Mouse (Mus musculus) adrenal gland, postnatal 10 days (tissue): ENCODE results near the gene Fitm1. TPM values are rescaled to one million over a fixed set of nuclear protein-coding genes. Genes with fewer than 3 reads are reported as not detected.

ENCODE experiments used
- DNase-seq: peaks from one replicate; pipeline ENCODE4 v3.0.0; 2021; ENCODE audit warnings: mixed read lengths
- long read RNA-seq, 2 experiments: library from polyadenylated mRNA; stranded (forward); transcript quantifications; one replicate each; pipeline ENCODE4 v2.0.0; 2021
- total RNA-seq, 2 experiments: library from RNA; stranded (reverse); gene quantifications; 2 replicates each; pipeline ENCODE4 v1.2.3; 2021

Gene Fitm1
- total RNA-seq, result 10 to 100 TPM; 11.0 to 38.6 TPM
- long read RNA-seq, experiment 1, transcript Fitm1-201 (2 exons, 971 nt), result major isoform, 17 of 19 reads
- long read RNA-seq, experiment 1, partial matches to known transcripts, result 2 of 19 reads
- long read RNA-seq, experiment 1, other reads (novel, unspliced or antisense), result 0 of 19 reads
- long read RNA-seq, experiment 2, transcript Fitm1-201 (2 exons, 971 nt), result major isoform, 6 of 8 reads
- long read RNA-seq, experiment 2, partial matches to known transcripts, result 0 of 8 reads
- long read RNA-seq, experiment 2, other reads (novel, unspliced or antisense), result 2 of 8 reads

DNA sequence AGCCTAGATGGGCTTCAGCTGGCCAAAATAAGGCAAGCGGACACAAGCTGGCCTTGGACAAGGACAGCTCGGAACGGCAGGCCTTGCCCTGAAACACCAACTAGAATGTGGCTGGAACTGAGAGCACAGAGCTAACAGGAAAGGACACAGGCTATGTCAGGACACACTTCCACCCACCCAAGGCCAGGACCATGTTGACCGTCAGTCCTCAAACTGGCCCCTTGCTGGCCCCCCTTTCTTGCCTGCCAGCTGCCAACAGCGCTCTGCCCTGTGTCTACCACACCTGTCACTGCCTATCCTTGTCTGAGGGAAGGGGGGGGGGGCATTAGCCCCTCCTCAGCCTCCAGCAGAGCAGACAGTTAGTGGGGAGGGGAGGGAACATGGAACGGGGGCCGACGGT, at the start of gene Fitm1:
Fitm1 (plus strand) TSS at position 316 of the 400 bp plus-strand sequence.
- no peak for DNase-seq

DNA sequence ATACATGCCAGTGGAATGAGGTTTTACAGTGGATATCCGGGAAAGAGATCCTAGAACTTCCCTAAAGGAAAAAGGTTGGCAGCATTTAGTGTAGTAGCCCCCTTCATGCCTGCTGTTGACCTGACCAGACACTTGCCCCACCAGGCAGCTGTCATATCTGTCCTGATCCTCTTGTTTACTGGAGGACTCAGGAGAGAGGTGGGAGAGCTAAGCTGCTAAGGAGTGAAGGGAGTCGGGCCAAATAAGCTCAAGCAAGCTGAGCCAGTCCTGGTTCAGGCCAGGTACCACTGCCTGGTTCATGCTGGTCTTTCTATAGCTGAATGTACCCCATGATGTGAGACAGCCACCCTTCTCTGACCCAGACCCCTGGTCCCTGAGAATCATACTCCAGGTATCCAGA, 48.7 kb upstream of the Fitm1 start:
- DNase-seq, result no peak

DNA sequence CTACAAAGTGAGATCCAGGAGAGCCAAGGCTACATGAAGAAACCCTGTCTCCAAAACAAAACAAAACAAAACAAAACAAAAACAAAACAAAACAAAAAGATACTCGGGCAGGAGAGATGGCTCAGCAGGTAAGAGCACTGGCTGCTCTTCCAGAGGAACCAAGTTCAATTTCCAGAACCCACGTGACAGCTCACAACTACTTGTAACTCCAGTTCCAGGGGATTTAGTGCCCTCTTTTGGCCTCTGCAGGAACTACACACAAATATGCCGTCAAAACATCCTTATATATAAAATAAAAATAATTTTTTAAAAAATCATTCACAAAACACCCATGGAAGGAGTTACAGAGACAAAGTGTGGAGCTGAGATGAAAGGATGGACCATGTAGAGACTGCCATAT, 47.5 kb upstream of the Fitm1 start:
- peak; percentile 30 for DNase-seq

DNA sequence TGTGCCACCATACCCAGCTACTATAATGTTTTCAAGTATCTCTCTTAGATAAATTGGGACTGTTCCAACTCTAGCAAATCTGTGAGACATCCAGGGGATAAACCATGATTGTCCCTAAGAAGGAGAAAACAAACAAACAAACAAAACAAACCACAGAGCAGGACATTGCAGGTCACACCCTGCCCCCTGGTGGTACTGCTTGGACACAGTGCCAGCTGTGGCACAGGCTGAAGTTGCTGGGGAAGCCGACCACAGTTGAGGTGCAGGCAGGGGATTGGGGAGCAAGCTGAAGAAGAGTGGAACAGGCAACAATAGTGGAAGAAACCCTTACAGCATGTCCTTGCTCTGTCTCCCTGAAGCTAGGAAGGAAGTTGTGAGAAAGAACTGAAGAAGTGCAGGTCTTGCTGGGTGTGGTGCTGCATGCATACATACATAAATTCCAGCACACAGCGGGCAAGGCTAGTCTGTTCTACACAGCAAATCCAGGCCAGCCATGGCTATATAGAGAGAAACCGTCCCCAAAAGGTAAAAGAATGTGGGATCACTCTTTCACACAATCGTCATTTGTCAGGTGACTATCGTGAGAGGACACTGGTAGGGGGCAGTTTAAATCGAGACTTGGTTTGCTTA, 39.2 kb upstream of the Fitm1 start:
- DNase-seq, result peak; percentile 73

DNA sequence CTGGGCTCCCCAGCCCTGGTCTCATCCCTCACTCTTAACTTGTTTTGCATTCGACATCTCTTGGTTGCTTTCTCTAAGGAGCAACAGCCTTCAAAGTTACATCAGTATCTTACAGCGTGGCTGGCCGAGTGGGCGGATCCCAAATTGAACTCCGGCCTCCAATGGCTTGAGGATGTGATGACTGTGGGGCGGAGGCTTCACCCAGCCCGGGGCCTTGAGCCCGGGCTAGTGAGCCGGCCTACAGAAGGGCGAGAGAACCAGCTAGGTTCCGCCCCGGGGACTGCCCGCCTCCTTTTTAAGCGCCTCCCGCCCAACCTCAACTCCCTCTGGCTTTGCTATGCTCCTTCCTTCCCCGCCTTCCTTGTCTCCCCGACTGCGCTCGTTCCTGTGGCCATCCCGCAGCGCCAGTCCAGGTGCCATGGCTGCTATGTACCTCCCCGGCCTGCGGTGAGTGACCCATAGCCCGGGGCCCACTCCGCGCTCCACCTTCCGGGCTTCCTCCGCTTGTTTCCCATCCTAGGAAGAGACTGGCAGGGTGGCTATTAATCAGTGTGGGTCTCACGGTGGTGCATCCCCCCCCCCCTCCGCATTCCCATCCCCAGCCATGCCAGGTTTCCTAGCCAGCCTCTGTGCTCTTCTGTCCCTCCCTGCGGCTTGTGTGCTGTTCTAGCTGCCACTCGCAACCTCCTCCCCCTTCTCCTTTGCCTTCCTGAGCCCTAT, 35.2 kb upstream of the Fitm1 start, which contains the start of gene Pck2:
Pck2 (plus strand) TSS at position 200 of the 720 bp plus-strand sequence.
- peak; percentile 92 for DNase-seq

DNA sequence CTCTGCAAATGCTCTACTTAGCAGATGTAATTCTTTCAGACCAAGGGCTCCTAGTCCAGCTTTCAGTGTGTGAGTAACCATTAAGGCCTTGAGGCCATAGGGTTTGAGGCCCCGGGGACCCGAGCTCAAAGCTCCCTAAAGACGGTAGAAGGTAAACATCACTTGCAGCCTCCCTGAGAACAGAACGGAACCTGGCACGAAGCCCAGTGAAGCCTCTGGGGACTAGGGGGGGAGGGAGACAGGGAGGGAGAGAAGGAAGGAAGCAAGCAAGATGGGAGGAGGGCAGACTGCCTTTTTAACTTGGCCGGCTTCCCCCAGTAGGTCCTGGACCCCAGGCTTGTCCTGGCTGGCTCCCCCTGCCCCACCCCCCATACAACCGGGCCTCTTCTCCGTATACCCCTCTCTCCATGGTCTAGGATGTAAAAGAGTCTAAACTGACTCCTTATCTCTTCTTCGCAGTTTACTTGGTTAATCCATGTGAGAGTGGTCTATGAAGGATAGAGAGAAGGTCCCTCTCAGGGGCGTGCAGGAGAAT, 34.6 kb upstream of the Fitm1 start:
- DNase-seq, result peak; percentile 92

DNA sequence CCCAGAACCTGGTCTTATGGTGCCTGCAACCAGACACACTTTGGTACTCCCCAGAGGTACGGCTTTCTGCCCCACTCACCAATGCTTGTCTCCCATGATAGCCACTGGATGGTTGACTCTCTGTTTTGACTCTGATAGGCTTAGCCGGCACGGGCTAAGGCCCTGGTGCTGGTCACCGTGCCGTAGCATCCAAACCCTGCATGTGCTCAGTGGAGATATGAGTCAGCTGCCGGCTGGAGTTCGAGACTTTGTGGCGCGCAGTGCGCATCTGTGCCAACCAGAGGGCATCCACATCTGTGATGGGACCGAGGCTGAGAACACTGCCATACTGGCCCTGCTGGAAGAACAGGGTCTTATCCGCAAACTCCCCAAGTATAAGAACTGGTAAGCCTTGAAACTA, 33.1 kb upstream of the Fitm1 start:
- no peak for DNase-seq

DNA sequence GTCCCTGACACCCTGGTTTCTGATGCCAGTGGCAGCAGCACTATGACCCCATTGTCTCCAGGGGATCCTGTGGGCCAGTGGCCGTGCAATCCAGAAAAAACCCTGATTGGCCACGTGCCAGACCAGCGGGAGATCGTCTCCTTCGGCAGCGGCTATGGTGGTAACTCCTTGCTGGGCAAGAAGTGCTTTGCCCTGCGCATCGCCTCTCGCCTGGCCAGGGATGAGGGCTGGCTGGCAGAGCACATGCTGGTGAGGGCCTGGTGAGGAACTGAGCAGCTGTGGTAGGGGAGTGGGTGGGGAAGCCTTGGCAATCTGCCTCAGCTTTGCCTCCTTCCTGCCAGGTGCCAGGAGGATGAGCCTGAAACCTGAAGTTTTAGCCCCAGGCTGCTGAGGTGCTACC, 31.1 kb upstream of the Fitm1 start:
- peak; percentile 40 for DNase-seq

DNA sequence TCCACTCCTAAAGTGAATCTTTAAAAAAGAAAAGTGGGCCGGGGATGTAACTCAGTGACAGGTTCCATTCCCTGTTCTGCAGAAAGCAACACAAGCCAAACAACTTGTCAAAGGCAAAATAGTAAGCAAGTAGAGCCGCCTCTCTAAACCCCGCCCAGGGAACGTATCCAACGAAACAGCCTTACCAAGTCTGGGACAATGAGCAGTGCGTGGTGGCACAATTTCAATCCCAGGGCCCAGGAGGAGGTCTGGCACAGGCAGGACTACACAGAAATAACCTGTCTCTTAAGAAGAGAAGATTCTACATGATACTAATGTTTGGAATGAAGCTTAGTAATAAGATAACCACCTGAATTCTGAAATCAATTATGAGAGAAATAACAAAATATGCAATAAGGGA, 25.2 kb upstream of the Fitm1 start:
- no peak for DNase-seq

DNA sequence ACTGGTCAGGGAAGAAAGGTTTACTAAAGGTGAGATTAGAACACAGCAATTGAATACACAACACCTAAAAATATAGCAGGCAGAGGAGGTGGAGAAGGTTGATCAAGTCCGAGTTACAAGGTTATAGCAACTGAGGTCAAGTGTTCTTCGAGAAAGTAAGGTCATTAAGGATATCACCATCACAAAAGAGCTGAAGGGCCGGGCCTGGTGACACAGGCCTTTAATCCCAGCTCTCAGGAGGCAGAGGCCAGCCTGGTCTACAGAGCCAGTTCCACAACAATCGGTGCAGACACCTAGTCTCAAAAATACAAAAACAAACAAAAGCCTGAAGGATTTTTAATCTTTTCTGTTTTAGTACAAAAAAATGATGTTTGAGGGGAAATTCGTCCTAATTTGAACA, 24.1 kb upstream of the Fitm1 start:
- DNase-seq, result no peak

DNA sequence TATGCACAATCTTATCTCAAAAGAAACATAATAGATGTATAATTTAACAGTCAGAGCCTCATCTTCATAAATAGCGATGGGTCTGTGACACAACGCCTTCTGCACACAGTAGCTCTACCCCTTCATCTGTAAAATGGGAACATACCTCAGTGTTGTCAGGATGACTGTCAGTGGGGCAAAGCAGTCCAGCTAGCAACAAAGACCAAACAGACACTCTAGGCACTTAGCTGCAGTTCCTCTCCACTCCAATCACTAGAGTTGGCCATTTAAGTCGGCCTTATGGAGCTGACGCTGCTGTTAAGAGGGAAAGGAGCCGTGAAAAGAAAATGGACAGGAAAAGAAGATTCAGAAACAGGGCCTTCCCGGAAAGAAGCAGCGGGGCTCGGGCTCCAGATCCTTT, 23.6 kb upstream of the Fitm1 start:
- DNase-seq, result no peak

DNA sequence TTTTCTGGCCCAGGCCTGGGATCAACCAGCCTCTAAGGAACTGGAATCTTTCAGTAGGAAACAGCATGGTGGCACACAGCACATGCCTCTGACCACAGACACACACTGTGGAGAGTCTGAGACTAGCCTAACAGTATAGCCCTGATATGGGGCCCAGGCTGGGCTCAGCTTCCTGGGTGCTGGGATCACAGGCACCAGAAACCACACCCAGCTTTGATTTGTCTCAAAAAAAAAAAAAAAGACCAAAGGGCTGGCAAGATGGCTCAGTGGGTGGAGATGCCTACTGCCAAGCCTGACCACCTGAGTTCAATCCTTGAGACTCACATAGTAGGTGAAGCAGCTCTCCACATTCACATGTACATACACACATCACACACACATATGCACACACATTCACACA, 20.8 kb upstream of the Fitm1 start:
- no peak for DNase-seq

DNA sequence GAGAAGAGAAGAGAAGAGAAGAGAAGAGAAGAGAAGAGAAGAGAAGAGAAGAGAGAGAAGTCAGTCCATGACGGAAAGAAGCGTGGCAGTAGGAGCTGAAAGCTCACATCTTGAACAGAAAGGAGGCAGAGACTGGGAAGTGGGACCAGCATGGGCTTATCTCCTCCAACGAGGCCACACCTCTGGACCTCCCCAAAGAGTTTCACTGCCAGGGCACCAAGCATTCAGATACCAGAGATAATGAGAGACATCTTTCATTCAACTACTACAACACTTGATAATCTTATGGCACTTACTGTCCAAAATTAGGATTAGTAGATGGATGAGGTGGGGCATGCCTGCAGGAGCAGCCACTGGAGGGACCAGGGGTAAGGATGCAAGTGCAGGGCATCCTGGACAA, 19.6 kb upstream of the Fitm1 start:
- no peak for DNase-seq

DNA sequence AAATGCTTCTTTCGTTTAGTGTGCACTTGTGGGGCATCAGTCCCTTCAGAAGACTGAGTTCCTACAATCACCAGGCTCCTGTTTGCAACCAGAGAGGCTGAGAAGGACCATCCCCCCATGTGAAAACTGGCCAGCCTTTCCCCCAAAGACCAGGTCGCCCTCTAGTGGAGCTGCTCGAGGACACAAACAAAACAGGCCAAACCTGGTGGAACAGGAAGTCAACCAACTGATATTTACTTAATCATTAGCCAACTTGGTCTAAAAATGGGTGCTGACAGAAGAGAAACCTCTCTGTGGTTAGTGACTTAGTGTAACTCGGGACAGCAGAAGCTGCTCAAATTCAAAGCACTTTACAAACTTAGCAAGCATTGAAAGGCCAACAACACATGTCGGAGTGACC, 18.4 kb upstream of the Fitm1 start:
- DNase-seq, result peak; percentile 86

DNA sequence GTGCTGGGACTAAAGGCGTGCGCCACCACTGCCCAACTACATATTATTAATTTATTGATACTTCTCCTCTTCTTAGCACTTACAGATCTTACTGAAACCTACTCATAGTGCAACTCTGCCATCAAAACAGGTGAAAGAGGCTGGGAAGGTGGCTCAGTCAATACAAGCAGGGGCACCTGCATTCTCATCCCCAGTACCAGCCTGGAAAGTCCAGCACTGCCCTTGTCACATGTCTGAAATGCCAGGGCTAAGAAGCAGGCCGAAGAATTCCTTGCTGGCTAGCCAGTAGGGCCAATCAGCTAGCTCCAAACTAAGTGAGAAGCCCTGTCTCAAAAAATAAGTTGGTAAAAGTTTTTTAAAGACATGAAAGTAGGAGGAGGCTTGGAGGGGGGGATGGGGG, 17.8 kb upstream of the Fitm1 start:
- no peak for DNase-seq

DNA sequence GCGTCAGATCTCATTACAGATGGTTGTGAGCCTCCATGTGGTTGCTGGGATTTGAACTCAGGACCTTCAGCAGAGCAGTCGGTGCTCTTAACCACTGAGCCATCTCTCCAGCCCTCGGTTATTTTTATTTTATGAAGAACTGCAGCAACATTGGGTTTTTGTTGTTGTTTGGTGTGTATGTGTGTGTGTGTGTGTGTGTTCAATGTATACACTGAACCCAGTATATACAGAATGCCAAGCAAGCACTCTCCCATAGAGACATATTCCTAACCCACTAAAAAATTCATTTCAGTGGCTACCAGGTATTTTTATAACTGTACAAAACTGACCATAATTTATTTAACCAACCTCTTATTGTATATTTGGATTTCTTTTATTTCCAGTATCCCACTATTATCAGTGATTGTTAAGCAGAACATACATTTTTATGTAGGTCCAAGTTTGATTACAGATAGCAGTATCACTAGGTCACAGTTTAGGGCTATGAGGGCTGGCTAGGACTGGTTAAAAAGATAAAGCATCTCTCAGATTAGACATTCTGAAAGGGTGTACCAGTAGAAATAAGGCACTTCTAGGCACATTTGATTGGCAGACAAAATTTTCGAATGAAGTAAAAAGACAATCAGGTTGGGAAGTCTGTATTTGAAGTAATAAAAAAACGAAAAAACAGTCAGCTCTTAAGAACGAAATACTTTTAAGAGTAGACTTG, 16.5 kb upstream of the Fitm1 start:
- no peak for DNase-seq

DNA sequence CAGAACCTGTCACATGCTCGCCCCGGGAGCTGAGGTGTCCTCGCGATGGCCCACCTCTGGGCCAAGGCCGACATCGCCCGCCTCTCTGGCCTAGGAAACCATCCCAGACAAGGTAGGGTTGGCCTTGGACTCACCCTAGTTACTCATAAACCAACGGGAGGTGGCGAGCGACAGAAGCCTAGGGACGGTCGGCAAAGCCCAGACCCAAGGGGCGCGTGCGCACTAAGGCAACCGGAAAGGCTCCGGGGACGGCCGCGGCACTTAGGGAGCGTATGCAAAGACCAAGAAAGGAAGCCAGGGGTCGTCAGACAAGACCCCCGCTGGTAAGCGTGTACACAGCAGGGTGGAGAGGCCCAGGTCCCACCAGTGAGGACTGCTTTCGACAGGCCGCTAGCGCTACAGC, 15.6 kb upstream of the Fitm1 start, which contains the start of gene Dcaf11:
Dcaf11 (plus strand) TSS at position 208 of the 403 bp plus-strand sequence.
- peak; percentile 94 for DNase-seq

DNA sequence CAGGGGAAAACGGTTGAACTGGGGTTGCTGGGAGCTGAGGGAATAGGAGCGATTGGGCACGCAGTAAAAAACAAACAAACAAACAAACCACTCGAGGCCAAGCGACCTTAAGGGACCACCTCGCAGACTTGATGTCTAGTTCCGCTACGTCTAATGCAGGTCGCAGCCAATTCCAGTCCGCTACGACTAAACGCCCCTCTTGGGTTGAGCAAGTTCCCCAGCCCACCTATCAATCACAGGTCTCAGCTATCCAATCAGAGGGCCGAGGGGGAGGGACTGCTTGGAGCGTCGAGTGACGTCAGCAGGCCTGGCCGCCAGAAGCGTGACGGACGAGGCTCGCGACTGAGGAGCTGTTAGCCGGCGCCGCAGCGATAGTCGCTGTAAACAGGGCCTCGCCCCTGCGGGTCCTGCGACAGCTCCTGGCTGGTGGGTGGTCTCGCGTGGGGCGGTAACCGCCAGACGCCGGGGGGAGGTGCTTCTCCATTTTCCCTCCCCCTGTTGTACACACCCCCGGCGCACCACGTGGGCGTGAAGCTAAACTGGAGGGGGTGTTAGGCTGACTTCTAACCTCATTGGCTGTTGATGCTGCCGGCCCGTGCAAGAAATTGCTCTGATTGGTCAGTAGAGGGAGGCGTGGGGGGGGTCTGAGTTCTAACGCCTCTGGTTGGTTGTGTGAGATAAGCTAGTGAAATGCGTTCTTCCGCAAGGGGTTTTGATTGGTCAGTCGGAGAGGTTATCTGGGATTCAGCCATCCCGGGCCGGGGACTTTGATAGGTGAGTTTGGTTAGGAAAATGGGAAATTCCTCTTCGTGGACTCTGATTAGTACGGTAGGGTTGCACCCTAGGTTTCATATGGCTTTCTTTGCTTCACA, 15.0 kb upstream of the Fitm1 start, which contains the start of gene A730061H03Rik:
A730061H03Rik (minus strand) TSS at position 205 of the 872 bp plus-strand sequence.
- DNase-seq, result peak; percentile 98

DNA sequence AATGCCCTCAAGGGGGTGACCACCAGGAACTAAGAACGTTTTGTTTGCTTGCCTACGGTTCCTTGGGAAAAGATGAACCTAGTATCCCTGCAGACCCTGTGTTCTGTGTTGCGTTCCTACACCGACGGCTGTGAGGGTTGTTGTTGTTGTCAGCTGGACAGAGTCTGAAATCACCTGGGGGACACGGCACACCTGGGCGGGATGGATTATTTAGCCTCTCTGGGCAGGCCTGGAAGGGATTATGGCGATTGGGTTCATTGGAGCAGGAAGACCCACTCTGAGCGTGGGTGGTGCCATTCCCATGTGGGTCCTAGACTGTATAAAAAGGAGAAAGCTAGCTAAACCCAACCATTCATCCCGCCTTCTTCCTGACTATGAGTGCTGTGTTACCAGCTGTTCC, 13.6 kb upstream of the Fitm1 start:
- no peak for DNase-seq

DNA sequence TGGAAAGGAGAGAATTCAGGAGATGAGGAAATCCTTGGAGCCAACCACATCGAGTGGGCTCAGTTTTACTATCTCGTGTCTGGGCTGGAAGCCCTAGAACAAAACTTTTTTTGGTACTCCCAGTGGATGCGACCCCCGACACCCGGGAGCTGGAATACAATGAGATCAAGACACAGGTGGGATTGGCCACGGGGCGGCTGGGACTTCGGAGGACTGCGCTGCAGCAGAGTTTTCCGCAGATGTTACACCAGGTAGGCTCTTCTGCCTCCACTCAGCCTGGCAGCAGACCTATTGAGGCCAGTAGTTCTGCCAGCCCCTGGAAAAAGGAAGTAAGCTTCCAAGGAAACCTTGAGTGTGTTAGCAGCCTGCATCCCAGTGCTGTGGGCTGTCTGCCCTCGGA, 12.2 kb upstream of the Fitm1 start:
- DNase-seq, result no peak

DNA sequence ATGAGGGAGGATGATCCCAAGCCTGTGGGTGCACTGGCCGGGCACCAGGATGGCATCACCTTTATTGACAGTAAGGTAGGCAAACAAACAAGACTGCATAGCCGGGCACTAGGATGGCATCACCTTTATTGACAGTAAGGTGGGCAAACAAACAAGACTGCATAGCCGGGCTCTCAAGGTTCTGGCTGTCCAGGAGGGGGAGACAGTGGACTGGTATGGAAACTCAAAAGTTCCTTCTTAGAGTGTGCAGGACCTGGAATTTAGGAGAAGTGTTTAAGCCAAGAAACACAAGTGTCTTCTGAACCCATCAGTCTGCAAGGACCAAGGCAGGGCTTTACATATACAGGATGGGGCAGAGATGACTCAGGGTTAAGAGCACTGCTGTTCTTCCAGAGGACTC, 9.7 kb upstream of the Fitm1 start:
- no peak for DNase-seq
